Mouse (Mus musculus) forelimb bud, embryonic 11.5 days (tissue): ENCODE data around the gene Nisch.

Source experiments
- DNase-seq: peaks from one replicate; pipeline ENCODE4 v3.0.0-alpha.2; 2012; ENCODE audit warnings: low read depth, low spot score

Nisch gene

GRCm38 (mm10) chr14:31161638-31162037 is 55.1 kb downstream of the Nisch start:
- no peak for DNase-seq

- DNase-seq, result no peak
Observed at GRCm38 (mm10) chr14:31161191-31161590, 55.6 kb downstream of the Nisch start.

DNA sequence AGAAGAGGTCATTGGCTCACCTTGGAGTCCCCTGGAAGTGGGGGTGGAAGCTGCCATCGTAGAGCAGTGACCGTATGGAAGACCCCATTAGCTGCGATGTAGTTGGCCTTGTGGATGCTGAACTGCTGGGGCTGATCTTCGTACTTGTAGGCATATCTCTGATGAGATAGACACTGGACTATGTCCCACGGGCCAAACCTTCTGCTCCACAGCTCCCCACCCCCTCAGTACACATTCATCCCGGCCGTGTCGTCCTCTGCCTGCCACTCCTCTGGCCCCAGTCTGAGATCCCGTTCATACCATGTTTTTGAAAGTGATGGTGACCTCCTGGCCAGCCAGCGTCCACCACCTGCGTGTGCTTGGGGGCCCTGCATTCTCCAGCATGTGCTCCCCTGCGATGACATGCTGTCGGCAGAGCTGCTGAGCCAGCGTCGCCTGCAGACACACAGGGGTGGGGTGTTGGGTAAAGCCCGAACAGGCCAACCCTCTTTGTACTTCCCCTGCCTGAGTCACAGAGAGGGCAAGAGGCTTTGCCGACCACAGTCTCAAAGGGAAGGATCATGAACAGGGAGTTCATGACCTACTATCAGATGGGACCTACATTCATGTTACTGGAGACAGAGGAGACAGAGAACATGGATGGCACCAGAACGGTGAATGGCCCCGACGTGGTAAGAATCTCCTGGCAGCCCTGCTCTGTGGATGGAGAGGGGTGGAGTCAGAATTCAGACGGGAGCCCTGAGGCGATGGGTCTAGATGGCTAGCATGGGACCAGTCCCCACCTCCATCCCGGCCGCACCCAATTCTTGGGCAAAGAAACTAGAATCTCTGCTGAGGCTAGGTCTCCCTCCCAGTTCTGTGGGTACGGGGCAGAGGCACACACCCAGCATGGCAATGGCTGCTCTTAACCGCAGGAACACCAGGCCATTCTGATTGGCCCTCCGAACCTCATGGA is 56.3 kb downstream of the Nisch start:
- no peak for DNase-seq

GRCm38 (mm10) chr14:31145694-31146093 is 71.1 kb downstream of the Nisch start:
- no peak for DNase-seq

DNA sequence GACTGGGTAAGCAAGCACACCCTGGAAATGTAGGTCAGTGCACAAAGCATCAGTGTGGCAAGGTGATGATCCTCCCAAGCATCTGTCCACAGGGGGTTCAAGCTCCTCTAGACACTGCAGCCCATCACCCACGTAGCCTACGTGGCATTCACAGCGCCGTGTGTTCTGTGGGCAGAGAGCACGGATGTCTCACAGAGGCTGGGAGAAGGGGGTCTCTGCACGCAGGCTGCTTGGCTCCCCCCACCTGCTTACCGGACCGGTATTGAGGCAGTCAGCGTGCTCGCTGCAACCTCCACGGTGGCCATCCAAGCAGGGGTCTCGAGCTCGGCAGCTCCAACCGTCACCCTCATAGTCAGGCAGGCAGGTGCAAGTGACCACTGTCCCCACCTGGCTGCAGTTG is 75.7 kb downstream of the Nisch start:
- no peak for DNase-seq

GRCm38 (mm10) chr14:31140141-31140540 is 76.6 kb downstream of the Nisch start:
- no peak for DNase-seq

GRCm38 (mm10) chr14:31139666-31140065 is 77.1 kb downstream of the Nisch start:
- no peak for DNase-seq

DNA sequence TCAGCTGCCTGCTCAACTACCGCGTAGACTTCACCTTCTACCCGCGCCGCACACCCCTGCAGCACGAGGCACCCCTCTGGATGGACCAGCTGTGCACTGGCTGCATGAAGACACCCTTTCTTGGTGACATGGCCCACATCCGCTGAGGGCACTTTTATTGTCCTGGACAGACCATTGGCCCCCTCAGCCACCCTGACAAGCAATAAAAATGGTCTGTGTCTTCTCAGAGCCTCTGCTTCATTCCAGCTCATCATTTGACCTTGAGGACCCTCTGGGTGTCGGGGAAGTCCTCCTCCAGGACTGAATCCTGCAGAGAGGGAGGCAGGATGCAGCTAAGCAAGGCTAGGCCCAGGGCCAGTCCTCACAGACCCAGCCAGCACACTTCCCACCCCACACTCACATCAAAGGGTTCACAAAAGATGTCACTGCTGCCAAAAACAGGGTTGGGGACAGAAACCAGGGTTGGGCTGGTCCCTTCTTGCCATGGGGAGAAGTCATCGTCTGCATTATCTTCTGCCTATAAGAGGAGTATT is 77.8 kb downstream of the Nisch start:
- DNase-seq, result no peak

- no peak for DNase-seq
Observed at GRCm38 (mm10) chr14:31138219-31138896, 78.4 kb downstream of the Nisch start.

GRCm38 (mm10) chr14:31137791-31138190 is 79.0 kb downstream of the Nisch start:
- DNase-seq, result no peak

GRCm38 (mm10) chr14:31137281-31137595 is 79.5 kb downstream of the Nisch start:
- DNase-seq, result no peak

GRCm38 (mm10) chr14:31136411-31137280 is 80.1 kb downstream of the Nisch start:
- no peak for DNase-seq

GRCm38 (mm10) chr14:31135495-31136410 is 81.0 kb downstream of the Nisch start:
- DNase-seq, result no peak

- no peak for DNase-seq
Observed at GRCm38 (mm10) chr14:31134015-31135000, 82.4 kb downstream of the Nisch start.

DNA sequence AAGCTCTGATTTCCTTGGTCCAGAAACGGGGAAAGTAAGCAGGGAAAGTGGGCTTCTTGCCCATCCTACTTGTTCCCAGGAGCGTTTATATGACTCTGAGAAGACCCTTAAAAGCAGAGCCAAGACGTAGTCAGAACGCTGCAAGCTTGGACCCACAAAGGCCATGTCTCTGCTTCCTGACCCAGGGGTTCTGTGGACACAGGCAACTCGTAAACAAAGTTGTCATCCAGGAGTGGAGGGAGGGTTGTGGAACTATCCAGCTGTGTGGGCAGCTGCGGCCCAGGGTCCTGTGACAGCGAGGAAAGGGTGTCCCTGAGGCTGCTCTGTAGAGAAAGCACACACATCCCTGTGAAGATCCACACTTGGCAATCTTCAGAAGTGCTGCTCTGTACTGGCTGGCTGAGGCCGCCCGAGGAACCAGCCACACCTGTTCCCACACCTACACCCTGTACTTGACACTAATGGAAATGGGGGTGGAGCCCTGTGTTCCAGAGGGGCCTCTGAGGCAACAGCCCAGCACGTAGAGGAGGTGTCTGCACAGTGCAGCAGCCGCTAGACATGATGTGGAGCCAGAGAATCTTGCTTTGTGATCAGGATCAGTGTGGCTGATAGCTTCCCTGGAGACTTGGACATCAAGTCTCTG is 83.6 kb downstream of the Nisch start:
- DNase-seq, result no peak

- no peak for DNase-seq
Observed at GRCm38 (mm10) chr14:31132491-31132975, 84.2 kb downstream of the Nisch start.

- no peak for DNase-seq
Observed at GRCm38 (mm10) chr14:31132031-31132430, 84.7 kb downstream of the Nisch start.

DNA sequence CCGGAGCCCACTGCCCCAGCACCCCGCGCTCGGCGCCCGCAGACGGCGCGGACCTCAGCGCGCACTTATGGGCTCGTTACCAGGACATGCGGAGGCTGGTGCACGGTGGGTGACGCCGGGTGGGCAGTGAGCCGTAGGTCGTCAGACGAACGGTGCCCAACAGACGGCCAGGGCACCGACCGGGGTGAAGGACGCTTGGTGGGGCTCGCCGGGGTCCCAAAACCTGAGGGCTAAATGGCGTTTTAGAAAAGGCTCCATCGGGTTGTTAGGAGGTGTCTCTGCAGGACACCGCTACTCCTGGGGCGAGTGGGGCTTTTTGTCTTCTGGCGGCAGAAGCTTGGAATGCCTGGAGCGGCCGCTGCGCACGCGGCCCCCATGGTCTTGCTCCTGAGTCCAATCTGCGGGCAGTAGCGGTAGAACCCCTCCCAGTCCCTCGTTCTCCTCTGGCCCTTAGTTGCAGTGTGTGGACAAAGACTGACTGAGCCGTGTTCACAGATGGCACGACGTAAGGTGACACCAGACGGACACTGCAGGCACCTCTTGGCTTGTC is 85.4 kb downstream of the Nisch start:
- peak; percentile 43 for DNase-seq
